Mouse (Mus musculus): ENCODE data around the gene Ctf2. TPM values are rescaled to one million over a fixed set of nuclear protein-coding genes. Genes with fewer than 3 reads are reported as not detected.
"Not testable (repeated sequence)": the region's sequence is repeated elsewhere in the genome, so short reads cannot be mapped to it uniquely, and the experiment has no call there.

The Ctf2 gene
- total and polyA plus RNA-seq, 2 experiments from 2014 or later, result not detected

- Histone ChIP-seq H3K9ac (replicated peaks; ENCODE audit: low read length) (no peak overlapping the region), H3K4me1 (ENCODE audit: insufficient read depth, low read length) (peaks cover 8% of the 10 kb centered on the region), H3K9me3 (ENCODE audit: low read length) (no peaks in the 10 kb centered on the region), H3K27me3 (ENCODE audit: insufficient read depth, low read length) (no peaks in the 10 kb centered on the region), H3K4me3 (ENCODE audit: low read length) (no peak overlapping the region), H3K36me3 (ENCODE audit: insufficient read depth, low read length) (peaks cover 16% of the 10 kb centered on the region; the same call in 1 of the 2 replicates), H3K4me2 (ENCODE audit: low read depth, low read length) (no peak overlapping the region), H3K27ac (no peak overlapping the region)
- ATAC-seq, result no peak
- TF ChIP-seq CTCF (IDR thresholded peaks at IDR 0.05; ENCODE audit: low read depth), result no peak
- DNase-seq (ENCODE audit: low spot score), result no peak
- WGBS, result 95% methylated on average over 8 of the region's 8 CpGs
Measured at GRCm38 (mm10) chr7:127703561-127704178, 28.3 kb downstream of the Ctf2 start.

GRCm38 (mm10) chr7:127700712-127701331, 31.1 kb downstream of the Ctf2 start:
- no peaks in the 10 kb centered on the region for H3K9me3 ChIP-seq (ENCODE audit: low read length)
- ATAC-seq (no peak), DNase-seq (ENCODE audit: low spot score) (no peak)
- H3K4me1 ChIP-seq (ENCODE audit: insufficient read depth, low read length), result no peaks in the 10 kb centered on the region
- peaks cover 11% of the 10 kb centered on the region; the same call in 1 of the 2 replicates for H3K36me3 ChIP-seq (ENCODE audit: insufficient read depth, low read length)
- H3K4me3 ChIP-seq (ENCODE audit: low read length), result no peak overlapping the region
- no peak overlapping the region for H3K27ac ChIP-seq
- H3K27me3 ChIP-seq (ENCODE audit: insufficient read depth, low read length), result no peaks in the 10 kb centered on the region
- TF ChIP-seq CTCF (IDR thresholded peaks at IDR 0.05; ENCODE audit: low read depth), result no peak
- WGBS, result 85% methylated on average over 3 of the region's 3 CpGs
- H3K9ac ChIP-seq (replicated peaks; ENCODE audit: low read length), result no peak overlapping the region
- H3K4me2 ChIP-seq (ENCODE audit: low read depth, low read length), result no peak overlapping the region

- peaks cover 10% of the 10 kb centered on the region; the same call in 1 of the 2 replicates for H3K36me3 ChIP-seq (ENCODE audit: insufficient read depth, low read length)
- 78% methylated on average over 6 of the region's 6 CpGs for WGBS
- ATAC-seq, result no peak
Measured at GRCm38 (mm10) chr7:127698986-127699385, 33.0 kb downstream of the Ctf2 start.

GRCm38 (mm10) chr7:127693730-127694129, 38.2 kb downstream of the Ctf2 start:
- H3K27ac ChIP-seq; H3K9me3 ChIP-seq (ENCODE audit: low read length); H3K4me3 ChIP-seq (ENCODE audit: low read length); H3K36me3 ChIP-seq (ENCODE audit: insufficient read depth, low read length); H3K27me3 ChIP-seq (ENCODE audit: insufficient read depth, low read length); H3K4me1 ChIP-seq (ENCODE audit: insufficient read depth, low read length); DNase-seq (ENCODE audit: low spot score); H3K4me2 ChIP-seq (ENCODE audit: low read depth, low read length); ATAC-seq; H3K9ac ChIP-seq (replicated peaks; ENCODE audit: low read length): not testable (repeated sequence)
- 92% methylated on average over 7 of the region's 7 CpGs for WGBS

More at GRCm38 (mm10) chr7:127698986-127699385, 33.0 kb downstream of the Ctf2 start:
- H3K4me2 ChIP-seq (ENCODE audit: low read depth, low read length), result no peak overlapping the region
- H3K9me3 ChIP-seq (ENCODE audit: low read length), result no peaks in the 10 kb centered on the region
- H3K9ac ChIP-seq (replicated peaks; ENCODE audit: low read length), result no peak overlapping the region
- H3K4me1 ChIP-seq (ENCODE audit: insufficient read depth, low read length), result no peaks in the 10 kb centered on the region
- no peak for DNase-seq (ENCODE audit: low spot score)
- H3K27ac ChIP-seq, result no peak overlapping the region
- H3K27me3 ChIP-seq (ENCODE audit: insufficient read depth, low read length), result no peaks in the 10 kb centered on the region
- no peak for TF ChIP-seq CTCF (IDR thresholded peaks at IDR 0.05; ENCODE audit: low read depth)
- no peak overlapping the region for H3K4me3 ChIP-seq (ENCODE audit: low read length)

GRCm38 (mm10) chr7:127693290-127693689, 38.7 kb downstream of the Ctf2 start:
- no peaks in the 10 kb centered on the region; the same call in 1 of the 2 replicates for H3K36me3 ChIP-seq (ENCODE audit: insufficient read depth, low read length)
- no peak for ATAC-seq

GRCm38 (mm10) chr7:127691221-127691989, 40.6 kb downstream of the Ctf2 start:
- H3K36me3 ChIP-seq (ENCODE audit: insufficient read depth, low read length), result no peaks in the 10 kb centered on the region; the same call in 1 of the 2 replicates
- H3K4me1 ChIP-seq (ENCODE audit: insufficient read depth, low read length), result no peaks in the 10 kb centered on the region
- no peak for TF ChIP-seq CTCF (IDR thresholded peaks at IDR 0.05; ENCODE audit: low read depth)
- H3K9me3 ChIP-seq (ENCODE audit: low read length), result no peaks in the 10 kb centered on the region
- peak; percentile 62 for DNase-seq (ENCODE audit: low spot score)
- no peak overlapping the region; the same call in 1 of the 2 replicates for H3K9ac ChIP-seq (replicated peaks; ENCODE audit: low read length)
- peak; percentile 74 for ATAC-seq
- peak overlapping the region; percentile 14; the same call in 1 of the 2 replicates for H3K4me3 ChIP-seq (ENCODE audit: low read length)
- H3K27me3 ChIP-seq (ENCODE audit: insufficient read depth, low read length), result no peaks in the 10 kb centered on the region
- peak overlapping the region; percentile 44 for H3K4me2 ChIP-seq (ENCODE audit: low read depth, low read length)
- peak overlapping the region; percentile 49 for H3K27ac ChIP-seq
- WGBS, result 5% methylated on average over 15 of the region's 15 CpGs

More at GRCm38 (mm10) chr7:127693290-127693689, 38.7 kb downstream of the Ctf2 start:
- no peaks in the 10 kb centered on the region for H3K4me1 ChIP-seq (ENCODE audit: insufficient read depth, low read length)
- no peaks in the 10 kb centered on the region for H3K9me3 ChIP-seq (ENCODE audit: low read length)
- H3K27ac ChIP-seq, result no peak overlapping the region
- WGBS, result 92% methylated on average over 8 of the region's 8 CpGs
- H3K9ac ChIP-seq (replicated peaks; ENCODE audit: low read length), result no peak overlapping the region
- DNase-seq (ENCODE audit: low spot score), result no peak
- no peak overlapping the region for H3K4me2 ChIP-seq (ENCODE audit: low read depth, low read length)
- H3K27me3 ChIP-seq (ENCODE audit: insufficient read depth, low read length), result no peaks in the 10 kb centered on the region
- no peak for TF ChIP-seq CTCF (IDR thresholded peaks at IDR 0.05; ENCODE audit: low read depth)
- no peak overlapping the region for H3K4me3 ChIP-seq (ENCODE audit: low read length)
